Mouse (Mus musculus): Measurements from ENCODE around the gene Trim10. TPM values are rescaled to one million over a fixed set of nuclear protein-coding genes. Genes with fewer than 3 reads are reported as not detected.

The Trim10 gene
- polyA plus RNA-seq, 1 experiment from 2014 or later, result 5.9 TPM

GRCm38 (mm10) chr17:36836427-36836812 lies 33.0 kb upstream of the Trim10 start:
- no peak overlapping the region; the same call in 1 of the 2 replicates for H3K27ac ChIP-seq (replicated peaks; ENCODE audit: low read depth, low read length)
- H3K9ac ChIP-seq (replicated peaks; ENCODE audit: low read length), result peak overlapping the region; percentile 35
- no peaks in the 10 kb centered on the region for H3K4me1 ChIP-seq (ENCODE audit: control insufficient read depth, insufficient read depth, low read length)
- H3K27me3 ChIP-seq (ENCODE audit: control insufficient read depth, insufficient read depth, low read length), result no peaks in the 10 kb centered on the region
- H3K4me2 ChIP-seq (ENCODE audit: low read depth, low read length), result peak overlapping the region; percentile 64
- H3K36me3 ChIP-seq (replicated peaks; ENCODE audit: control insufficient read depth, insufficient read depth, low read depth, low read length), result no peaks in the 10 kb centered on the region
- H3K9me3 ChIP-seq (replicated peaks; ENCODE audit: control insufficient read depth, low read length), result no peaks in the 10 kb centered on the region
- H3K4me3 ChIP-seq (ENCODE audit: low read depth, low read length), result peak overlapping the region; percentile 64
- 12% methylated on average over 3 of the region's 3 CpGs for WGBS
- ATAC-seq (replicated peaks; ENCODE audit: insufficient number of reproducible peaks, low FRiP score, low TSS enrichment, low read depth) (0 out of 2 replicates have a peak, but pooled peaks have one; percentile 3), DNase-seq (ENCODE audit: low spot score) (no peak)

GRCm38 (mm10) chr17:36836874-36837647 lies 32.3 kb upstream of the Trim10 start, which contains the start of gene Trim26:
Trim26 (plus strand) TSS chr17:36837134.
- under 1% methylated on average over 46 of the region's 58 CpGs for WGBS
- H3K4me1 ChIP-seq (ENCODE audit: control insufficient read depth, insufficient read depth, low read length), result no peaks in the 10 kb centered on the region
- H3K27ac ChIP-seq (replicated peaks; ENCODE audit: low read depth, low read length), result peak within 1 kb of the TSS; percentile 74
- H3K4me2 ChIP-seq (ENCODE audit: low read depth, low read length), result peak within 1 kb of the TSS; percentile 64
- H3K4me3 ChIP-seq (ENCODE audit: low read depth, low read length), result peak within 1 kb of the TSS; percentile 64
- DNase-seq (ENCODE audit: low spot score) (peak; percentile 98), ATAC-seq (replicated peaks; ENCODE audit: insufficient number of reproducible peaks, low FRiP score, low TSS enrichment, low read depth) (peak; percentile 99)
- H3K27me3 ChIP-seq (ENCODE audit: control insufficient read depth, insufficient read depth, low read length), result no peaks in the 10 kb centered on the region
- H3K9ac ChIP-seq (replicated peaks; ENCODE audit: low read length), result peak within 1 kb of the TSS; percentile 84
- no peaks in the 10 kb centered on the region for H3K9me3 ChIP-seq (replicated peaks; ENCODE audit: control insufficient read depth, low read length)
- H3K36me3 ChIP-seq (replicated peaks; ENCODE audit: control insufficient read depth, insufficient read depth, low read depth, low read length), result no peaks in the 10 kb centered on the region

- DNase-seq (ENCODE audit: low spot score), result no peak
- Histone ChIP-seq H3K27ac (replicated peaks; ENCODE audit: low read depth, low read length) (no peak overlapping the region), H3K4me3 (ENCODE audit: low read depth, low read length) (no peak overlapping the region), H3K36me3 (replicated peaks; ENCODE audit: control insufficient read depth, insufficient read depth, low read depth, low read length) (no peaks in the 10 kb centered on the region), H3K9ac (replicated peaks; ENCODE audit: low read length) (no peak overlapping the region), H3K4me1 (ENCODE audit: control insufficient read depth, insufficient read depth, low read length) (no peaks in the 10 kb centered on the region), H3K27me3 (ENCODE audit: control insufficient read depth, insufficient read depth, low read length) (no peaks in the 10 kb centered on the region), H3K4me2 (ENCODE audit: low read depth, low read length) (no peak overlapping the region), H3K9me3 (replicated peaks; ENCODE audit: control insufficient read depth, low read length) (no peaks in the 10 kb centered on the region)
- ATAC-seq (replicated peaks; ENCODE audit: insufficient number of reproducible peaks, low FRiP score, low TSS enrichment, low read depth), result no peak
- 83% methylated on average over 5 of the region's 5 CpGs for WGBS
These were observed 30.4 kb upstream of the Trim10 start for GRCm38 (mm10) chr17:36839001-36839400.

- no peak overlapping the region for H3K4me3 ChIP-seq (ENCODE audit: low read depth, low read length)
- no peaks in the 10 kb centered on the region for H3K36me3 ChIP-seq (replicated peaks; ENCODE audit: control insufficient read depth, insufficient read depth, low read depth, low read length)
- no peak overlapping the region for H3K9ac ChIP-seq (replicated peaks; ENCODE audit: low read length)
- H3K4me1 ChIP-seq (ENCODE audit: control insufficient read depth, insufficient read depth, low read length), result no peaks in the 10 kb centered on the region
- 87% methylated on average over 3 of the region's 3 CpGs for WGBS
- H3K4me2 ChIP-seq (ENCODE audit: low read depth, low read length), result no peak overlapping the region
- no peaks in the 10 kb centered on the region for H3K27me3 ChIP-seq (ENCODE audit: control insufficient read depth, insufficient read depth, low read length)
- no peaks in the 10 kb centered on the region for H3K9me3 ChIP-seq (replicated peaks; ENCODE audit: control insufficient read depth, low read length)
- no peak for ATAC-seq (replicated peaks; ENCODE audit: insufficient number of reproducible peaks, low FRiP score, low TSS enrichment, low read depth)
- no peak overlapping the region for H3K27ac ChIP-seq (replicated peaks; ENCODE audit: low read depth, low read length)
- no peak for DNase-seq (ENCODE audit: low spot score)
These were observed 29.4 kb upstream of the Trim10 start for GRCm38 (mm10) chr17:36839931-36840330.

GRCm38 (mm10) chr17:36840961-36841445 lies 28.4 kb upstream of the Trim10 start:
- DNase-seq (ENCODE audit: low spot score), result no peak
- H3K27ac ChIP-seq (replicated peaks; ENCODE audit: low read depth, low read length), result no peak overlapping the region
- H3K9me3 ChIP-seq (replicated peaks; ENCODE audit: control insufficient read depth, low read length), result no peaks in the 10 kb centered on the region
- no peak for ATAC-seq (replicated peaks; ENCODE audit: insufficient number of reproducible peaks, low FRiP score, low TSS enrichment, low read depth)
- no peaks in the 10 kb centered on the region for H3K4me1 ChIP-seq (ENCODE audit: control insufficient read depth, insufficient read depth, low read length)
- no peak overlapping the region for H3K4me3 ChIP-seq (ENCODE audit: low read depth, low read length)
- H3K36me3 ChIP-seq (replicated peaks; ENCODE audit: control insufficient read depth, insufficient read depth, low read depth, low read length), result no peaks in the 10 kb centered on the region
- H3K27me3 ChIP-seq (ENCODE audit: control insufficient read depth, insufficient read depth, low read length), result no peaks in the 10 kb centered on the region
- no peak overlapping the region for H3K9ac ChIP-seq (replicated peaks; ENCODE audit: low read length)
- no peak overlapping the region for H3K4me2 ChIP-seq (ENCODE audit: low read depth, low read length)

- H3K4me3 ChIP-seq (ENCODE audit: low read depth, low read length), result no peak overlapping the region
- 79% methylated on average over 7 of the region's 7 CpGs for WGBS
- H3K27ac ChIP-seq (replicated peaks; ENCODE audit: low read depth, low read length), result no peak overlapping the region
- ATAC-seq (replicated peaks; ENCODE audit: insufficient number of reproducible peaks, low FRiP score, low TSS enrichment, low read depth) (no peak), DNase-seq (ENCODE audit: low spot score) (no peak)
- no peaks in the 10 kb centered on the region for H3K27me3 ChIP-seq (ENCODE audit: control insufficient read depth, insufficient read depth, low read length)
- H3K9me3 ChIP-seq (replicated peaks; ENCODE audit: control insufficient read depth, low read length), result no peaks in the 10 kb centered on the region
- no peak overlapping the region for H3K9ac ChIP-seq (replicated peaks; ENCODE audit: low read length)
- H3K36me3 ChIP-seq (replicated peaks; ENCODE audit: control insufficient read depth, insufficient read depth, low read depth, low read length), result no peaks in the 10 kb centered on the region
- H3K4me1 ChIP-seq (ENCODE audit: control insufficient read depth, insufficient read depth, low read length), result no peaks in the 10 kb centered on the region
- no peak overlapping the region for H3K4me2 ChIP-seq (ENCODE audit: low read depth, low read length)
These were observed 25.7 kb upstream of the Trim10 start for GRCm38 (mm10) chr17:36843696-36844095.

- H3K27ac ChIP-seq (replicated peaks; ENCODE audit: low read depth, low read length), result no peak overlapping the region
- no peaks in the 10 kb centered on the region for H3K27me3 ChIP-seq (ENCODE audit: control insufficient read depth, insufficient read depth, low read length)
- no peaks in the 10 kb centered on the region for H3K36me3 ChIP-seq (replicated peaks; ENCODE audit: control insufficient read depth, insufficient read depth, low read depth, low read length)
- H3K4me2 ChIP-seq (ENCODE audit: low read depth, low read length), result no peak overlapping the region
- no peak overlapping the region for H3K9ac ChIP-seq (replicated peaks; ENCODE audit: low read length)
- ATAC-seq (replicated peaks; ENCODE audit: insufficient number of reproducible peaks, low FRiP score, low TSS enrichment, low read depth), result no peak
- no peak overlapping the region for H3K4me3 ChIP-seq (ENCODE audit: low read depth, low read length)
- H3K4me1 ChIP-seq (ENCODE audit: control insufficient read depth, insufficient read depth, low read length), result no peaks in the 10 kb centered on the region
- no peaks in the 10 kb centered on the region for H3K9me3 ChIP-seq (replicated peaks; ENCODE audit: control insufficient read depth, low read length)
- DNase-seq (ENCODE audit: low spot score), result no peak
These were observed 25.1 kb upstream of the Trim10 start for GRCm38 (mm10) chr17:36844286-36844719.

GRCm38 (mm10) chr17:36844725-36845124 lies 24.6 kb upstream of the Trim10 start:
- Histone ChIP-seq H3K27ac (replicated peaks; ENCODE audit: low read depth, low read length) (no peak overlapping the region), H3K36me3 (replicated peaks; ENCODE audit: control insufficient read depth, insufficient read depth, low read depth, low read length) (no peaks in the 10 kb centered on the region), H3K4me2 (ENCODE audit: low read depth, low read length) (no peak overlapping the region), H3K9me3 (replicated peaks; ENCODE audit: control insufficient read depth, low read length) (no peaks in the 10 kb centered on the region), H3K27me3 (ENCODE audit: control insufficient read depth, insufficient read depth, low read length) (no peaks in the 10 kb centered on the region), H3K4me1 (ENCODE audit: control insufficient read depth, insufficient read depth, low read length) (no peaks in the 10 kb centered on the region), H3K4me3 (ENCODE audit: low read depth, low read length) (no peak overlapping the region), H3K9ac (replicated peaks; ENCODE audit: low read length) (no peak overlapping the region)
- no peak for ATAC-seq (replicated peaks; ENCODE audit: insufficient number of reproducible peaks, low FRiP score, low TSS enrichment, low read depth)
- DNase-seq (ENCODE audit: low spot score), result no peak
- WGBS, result 86% methylated on average over 1 of the region's 1 CpGs

Data from embryonic facial prominence, embryonic 11.5 days (tissue).